Mouse (Mus musculus) forebrain, postnatal 0 days (tissue): Measurements from ENCODE around the gene Fyn. TPM values are rescaled to one million over a fixed set of nuclear protein-coding genes. Genes with fewer than 3 reads are reported as not detected.

Experiments used
- ATAC-seq: fragments of 200-750 bp; cut with Nextera tagmentation; 2 replicates; pipeline ENCODE4 v1.8.0; 2017; ENCODE audit warnings: mild to moderate bottlenecking, moderate library complexity
- DNase-seq: peaks from one replicate; pipeline ENCODE4 v3.0.0-alpha.2; 2015
- H3K27ac ChIP-seq: fragments of 300-500 bp; sonication (generic); 2 replicates; pipeline ENCODE4 v1.5.1; 2014; ENCODE audit warnings: low read depth, mild to moderate bottlenecking, antibody characterized with exemption, low read length, moderate library complexity, mixed read lengths
- H3K27me3 ChIP-seq: fragments of 300-500 bp; sonication (generic); 2 replicates; pipeline ENCODE4 v1.6.1; 2014; ENCODE audit warnings: mild to moderate bottlenecking, low read length, mixed read lengths; ENCODE audit not compliant: insufficient read depth
- H3K36me3 ChIP-seq: fragments of 300-500 bp; sonication (generic); 2 replicates; pipeline ENCODE4 v1.6.1; 2014; ENCODE audit warnings: mild to moderate bottlenecking, moderate library complexity; ENCODE audit not compliant: insufficient read depth
- H3K4me1 ChIP-seq: fragments of 300-500 bp; sonication (generic); 2 replicates; pipeline ENCODE4 v1.6.1; 2014; ENCODE audit warnings: antibody characterized with exemption; ENCODE audit not compliant: insufficient read depth
- H3K4me2 ChIP-seq: fragments of 300-500 bp; sonication (generic); 2 replicates; pipeline ENCODE4 v1.6.1; 2014; ENCODE audit warnings: low read depth, mild to moderate bottlenecking, moderate library complexity
- H3K4me3 ChIP-seq: fragments of 300-500 bp; sonication (generic); 2 replicates; pipeline ENCODE4 v1.5.1; 2014; ENCODE audit warnings: low read depth, low read length, mixed read lengths
- H3K9ac ChIP-seq: fragments of 300-500 bp; sonication (generic); 2 replicates; pipeline ENCODE4 v1.6.1; 2014; ENCODE audit warnings: mild to moderate bottlenecking
- H3K9me3 ChIP-seq: fragments of 300-500 bp; sonication (generic); 2 replicates; pipeline ENCODE4 v1.6.1; 2016; ENCODE audit warnings: low read length
- CTCF ChIP-seq: sonication (generic); IDR thresholded peaks from 2 replicates; pipeline ENCODE4 v1.5.1; 2016; ENCODE audit warnings: antibody characterized with exemption, control low read depth, low read depth
- WGBS: fragments of 180-500 bp; shearing (Covaris S2); extraction: QIAGEN DNeasy Blood & Tissue Kit; methylation state at CpG from one replicate; pipeline ENCODE4 v1.1.7; 2014; 5-methylcytosine and 5-hydroxymethylcytosine counted together
- polyA plus RNA-seq: library from polyadenylated mRNA; unstranded; fragments of >200 nt; fragmentation: Nextera tagmentation; extraction: Ambion mirVana; gene quantifications from 2 replicates; pipeline ENCODE4 v1.2.1, GENCODE M21; 2015
- total RNA-seq: library from RNA; depleted of rRNA; stranded (reverse); fragments of >200 nt; gene quantifications from 2 replicates; pipeline ENCODE4 v1.2.3, GENCODE M21; 2014

Fyn gene
- total and polyA plus RNA-seq, 2 experiments from 2014 or later: 85.8 to 155 TPM

GRCm38 (mm10) chr10:39458766-39459699 lies 90.4 kb downstream of the Fyn start:
- ATAC-seq: peak; percentile 12; the same call in 1 of the 2 replicates
- 52% methylated on average over 13 of the region's 13 CpGs for WGBS
- H3K27me3 ChIP-seq: no peaks in the 10 kb centered on the region
- no peaks in the 10 kb centered on the region for H3K36me3 ChIP-seq
- no peak overlapping the region for H3K4me2 ChIP-seq
- H3K9me3 ChIP-seq: no peaks in the 10 kb centered on the region
- DNase-seq: no peak
- H3K4me3 ChIP-seq: no peak overlapping the region
- no peak overlapping the region for H3K9ac ChIP-seq
- peaks cover 20% of the 10 kb centered on the region for H3K4me1 ChIP-seq
- peak overlapping the region; percentile 23; the same call in 1 of the 2 replicates for H3K27ac ChIP-seq
- no peak for TF ChIP-seq CTCF

- H3K9me3 ChIP-seq: no peaks in the 10 kb centered on the region
- DNase-seq (no peak), ATAC-seq (no peak)
- 25% methylated on average over 2 of the region's 2 CpGs for WGBS
- no peak overlapping the region for H3K4me3 ChIP-seq
- peaks cover 20% of the 10 kb centered on the region for H3K4me1 ChIP-seq
- no peak overlapping the region for H3K9ac ChIP-seq
- TF ChIP-seq CTCF: no peak
- no peak overlapping the region for H3K27ac ChIP-seq
- H3K27me3 ChIP-seq: no peaks in the 10 kb centered on the region
- H3K36me3 ChIP-seq: no peaks in the 10 kb centered on the region
- no peak overlapping the region for H3K4me2 ChIP-seq
Measured at GRCm38 (mm10) chr10:39460621-39461020, 92.0 kb downstream of the Fyn start.

- DNase-seq (no peak), ATAC-seq (peak; percentile 13; the same call in 1 of the 2 replicates)
- 39% methylated on average over 5 of the region's 5 CpGs for WGBS
- H3K4me2 ChIP-seq: no peak overlapping the region
- no peak for TF ChIP-seq CTCF
- no peak overlapping the region for H3K27ac ChIP-seq
- H3K9ac ChIP-seq: no peak overlapping the region
- H3K9me3 ChIP-seq: no peaks in the 10 kb centered on the region
- no peaks in the 10 kb centered on the region for H3K36me3 ChIP-seq
- no peaks in the 10 kb centered on the region for H3K27me3 ChIP-seq
- H3K4me1 ChIP-seq: peaks cover 20% of the 10 kb centered on the region
- H3K4me3 ChIP-seq: no peak overlapping the region
Measured at GRCm38 (mm10) chr10:39461909-39462308, 93.3 kb downstream of the Fyn start.

GRCm38 (mm10) chr10:39462711-39463110 lies 94.1 kb downstream of the Fyn start:
- DNase-seq (no peak), ATAC-seq (no peak; the same call in 1 of the 2 replicates)
- H3K27me3 ChIP-seq: no peaks in the 10 kb centered on the region
- no peak overlapping the region for H3K9ac ChIP-seq
- no peak overlapping the region for H3K4me3 ChIP-seq
- H3K36me3 ChIP-seq: no peaks in the 10 kb centered on the region
- H3K4me2 ChIP-seq: no peak overlapping the region
- peak overlapping the region; percentile 29; the same call in 1 of the 2 replicates for H3K27ac ChIP-seq
- WGBS: 40% methylated on average over 8 of the region's 8 CpGs
- H3K4me1 ChIP-seq: peaks cover 20% of the 10 kb centered on the region
- H3K9me3 ChIP-seq: no peaks in the 10 kb centered on the region
- no peak for TF ChIP-seq CTCF

- DNase-seq (no peak), ATAC-seq (no peak)
- TF ChIP-seq CTCF: no peak
- Histone ChIP-seq H3K9ac (no peak overlapping the region), H3K4me3 (no peak overlapping the region), H3K27ac (no peak overlapping the region), H3K4me2 (no peak overlapping the region), H3K36me3 (no peaks in the 10 kb centered on the region), H3K27me3 (no peaks in the 10 kb centered on the region), H3K9me3 (no peaks in the 10 kb centered on the region), H3K4me1 (peaks cover 8% of the 10 kb centered on the region; the same call in 1 of the 2 replicates)
- 91% methylated on average over 5 of the region's 5 CpGs for WGBS
Measured at GRCm38 (mm10) chr10:39464383-39464782, 95.7 kb downstream of the Fyn start.

- H3K4me2 ChIP-seq: no peak overlapping the region
- no peak for TF ChIP-seq CTCF
- H3K27me3 ChIP-seq: no peaks in the 10 kb centered on the region
- WGBS: 56% methylated on average over 6 of the region's 6 CpGs
- H3K27ac ChIP-seq: no peak overlapping the region
- H3K9ac ChIP-seq: no peak overlapping the region
- H3K4me1 ChIP-seq: peaks cover 20% of the 10 kb centered on the region
- H3K4me3 ChIP-seq: no peak overlapping the region
- DNase-seq (no peak), ATAC-seq (no peak)
- H3K36me3 ChIP-seq: no peaks in the 10 kb centered on the region
- H3K9me3 ChIP-seq: no peaks in the 10 kb centered on the region
Measured at GRCm38 (mm10) chr10:39467317-39467716, 98.7 kb downstream of the Fyn start.

- Histone ChIP-seq H3K4me2 (no peak overlapping the region), H3K9ac (no peak overlapping the region), H3K4me3 (no peak overlapping the region), H3K27me3 (no peaks in the 10 kb centered on the region), H3K27ac (no peak overlapping the region), H3K4me1 (peaks cover 20% of the 10 kb centered on the region), H3K9me3 (no peaks in the 10 kb centered on the region), H3K36me3 (no peaks in the 10 kb centered on the region)
- ATAC-seq: no peak
- no peak for DNase-seq
- no peak for TF ChIP-seq CTCF
- 91% methylated on average over 7 of the region's 7 CpGs for WGBS
Measured at GRCm38 (mm10) chr10:39467821-39468220, 99.2 kb downstream of the Fyn start.
